Mouse (Mus musculus) midbrain, embryonic 15.5 days (tissue): ENCODE results near the gene Prickle1. TPM values are rescaled to one million over a fixed set of nuclear protein-coding genes. Genes with fewer than 3 reads are reported as not detected.

ENCODE experiments used
- polyA plus RNA-seq: library from polyadenylated mRNA; unstranded; fragments of >200 nt; fragmentation: Nextera tagmentation; extraction: Ambion mirVana; gene quantifications from 2 replicates; pipeline ENCODE4 v1.2.1, GENCODE M21; 2015

Prickle1 gene
- polyA plus RNA-seq, 1 experiment from 2014 or later = 12.9 TPM

Other genes starting within 250 kb of the Prickle1 start
- gene Zcrb1, start 197.6 kb downstream of the Prickle1 start, polyA plus RNA-seq = 143 and 155 TPM in 2 replicates
- 40.2 and 42.1 TPM in 2 replicates for gene Pphln1, start 197.5 kb downstream of the Prickle1 start, polyA plus RNA-seq